Mouse (Mus musculus) MEL (cell line): ENCODE results near the gene Evpl. TPM values are rescaled to one million over a fixed set of nuclear protein-coding genes. Genes with fewer than 3 reads are reported as not detected.

Experiments used
- DNase-seq: peaks from one replicate; pipeline ENCODE4 v3.0.0; 2011; ENCODE audit warnings: low read depth, low spot score
- H3K27ac ChIP-seq: 2 replicates; pipeline ENCODE4 v1.5.1; 2012; ENCODE audit warnings: low read depth, mild to moderate bottlenecking, control low read depth, low read length, moderate library complexity; ENCODE audit not compliant: control insufficient read depth
- H3K27me3 ChIP-seq, 2 experiments: fragments of 150-350 bp in 1 of 2; sonication (generic) in 1 of 2; 2 replicates each; pipeline ENCODE4 v1.6.1; 2012; ENCODE audit warnings: low read length in 2 of 2, mild to moderate bottlenecking in 2 of 2, improper control_type of control experiment in 1 of 2, moderate library complexity in 1 of 2; ENCODE audit not compliant: insufficient read depth in 2 of 2, control insufficient read depth in 1 of 2
- H3K36me3 ChIP-seq, 2 experiments: 2 replicates each; pipeline ENCODE4 v1.6.1; 2012 to 2014; ENCODE audit warnings: low read length in 2 of 2, improper control_type of control experiment in 1 of 2, inconsistent platforms in 1 of 2, mild to moderate bottlenecking in 1 of 2; ENCODE audit not compliant: insufficient read depth in 2 of 2, control insufficient read depth in 1 of 2
- H3K4me1 ChIP-seq, 2 experiments: fragments of 150-350 bp in 1 of 2; sonication (generic) in 1 of 2; 2 replicates each; pipeline ENCODE4 v1.6.1; 2012; ENCODE audit warnings: low read length in 2 of 2, improper control_type of control experiment in 1 of 2, mild to moderate bottlenecking in 1 of 2; ENCODE audit not compliant: insufficient read depth in 2 of 2, control insufficient read depth in 1 of 2
- H3K4me3 ChIP-seq, 2 experiments: fragments of 150-350 bp in 1 of 2; sonication (generic) in 1 of 2; 2 replicates each; pipeline ENCODE4 v1.5.1; 2012; ENCODE audit warnings: low read depth in 2 of 2, low read length in 2 of 2, mild to moderate bottlenecking in 2 of 2, moderate library complexity in 2 of 2, control low read depth in 1 of 2, improper control_type of control experiment in 1 of 2; ENCODE audit not compliant: control insufficient read depth in 1 of 2, insufficient read depth in 1 of 2
- H3K79me2 ChIP-seq: 2 replicates; pipeline ENCODE4 v1.6.1; 2012; ENCODE audit warnings: mild to moderate bottlenecking, low read length, moderate library complexity; ENCODE audit not compliant: control insufficient read depth, poor library complexity, insufficient read depth
- H3K9ac ChIP-seq: 2 replicates; pipeline ENCODE4 v1.6.1; 2012; ENCODE audit warnings: low read depth, mild to moderate bottlenecking, control low read depth, low read length, moderate library complexity; ENCODE audit not compliant: control insufficient read depth, poor library complexity, severe bottlenecking
- H3K9me3 ChIP-seq: fragments of 150-350 bp; sonication (generic); replicated peaks from 2 replicates; pipeline ENCODE4 v1.6.1; 2012; ENCODE audit warnings: mild to moderate bottlenecking, low read length, improper control_type of control experiment, moderate library complexity; ENCODE audit not compliant: insufficient read depth
- CHD1 ChIP-seq: IDR thresholded peaks from 2 replicates; pipeline ENCODE4 v1.6.1; 2012; ENCODE audit warnings: low read depth, mild to moderate bottlenecking, inconsistent platforms, low read length, improper control_type of control experiment
- CHD2 ChIP-seq: IDR thresholded peaks from 2 replicates; pipeline ENCODE4 v1.6.1; 2011; ENCODE audit warnings: low read length, improper control_type of control experiment
- E2F4 ChIP-seq: IDR thresholded peaks from 2 replicates; pipeline ENCODE4 v1.6.1; 2011; ENCODE audit warnings: low read depth, low read length, improper control_type of control experiment, borderline replicate concordance
- ELF1 ChIP-seq: IDR thresholded peaks from 2 replicates; pipeline ENCODE4 v1.6.1; 2014; ENCODE audit warnings: low read depth, mild to moderate bottlenecking, inconsistent platforms, low read length, improper control_type of control experiment, moderate library complexity
- EP300 ChIP-seq, 2 experiments: IDR thresholded peaks; 2 replicates each; pipeline ENCODE4 v1.6.1; 2011; ENCODE audit warnings: improper control_type of control experiment in 2 of 2, low read length in 2 of 2, low read depth in 1 of 2, mild to moderate bottlenecking in 1 of 2
- ETS1 ChIP-seq: IDR thresholded peaks from 2 replicates; pipeline ENCODE4 v1.6.1; 2012; ENCODE audit warnings: low read depth, mild to moderate bottlenecking, inconsistent platforms, low read length, improper control_type of control experiment, moderate library complexity
- GABPA ChIP-seq: IDR thresholded peaks from 2 replicates; pipeline ENCODE4 v1.6.1; 2012; ENCODE audit warnings: low read depth, mild to moderate bottlenecking, inconsistent platforms, low read length, improper control_type of control experiment, moderate library complexity
- GATA1 ChIP-seq: IDR thresholded peaks from 2 replicates; pipeline ENCODE4 v1.6.1; 2011; ENCODE audit warnings: low read depth, low read length, improper control_type of control experiment
- HCFC1 ChIP-seq: IDR thresholded peaks from 2 replicates; pipeline ENCODE4 v1.6.1; 2012; ENCODE audit warnings: low read depth, mild to moderate bottlenecking, inconsistent platforms, low read length, improper control_type of control experiment, moderate library complexity
- JUND ChIP-seq: IDR thresholded peaks from 2 replicates; pipeline ENCODE4 v1.6.1; 2011; ENCODE audit warnings: low read depth, mild to moderate bottlenecking, improper control_type of control experiment, low read length
- MAFK ChIP-seq: IDR thresholded peaks from 2 replicates; pipeline ENCODE4 v1.6.1; 2011; ENCODE audit warnings: low read depth, mild to moderate bottlenecking, low read length, improper control_type of control experiment, borderline replicate concordance
- MAZ ChIP-seq: IDR thresholded peaks from 2 replicates; pipeline ENCODE4 v1.6.1; 2012; ENCODE audit warnings: low read depth, mild to moderate bottlenecking, inconsistent platforms, low read length, improper control_type of control experiment
- MXI1 ChIP-seq: IDR thresholded peaks from 2 replicates; pipeline ENCODE4 v1.6.1; 2011; ENCODE audit warnings: mild to moderate bottlenecking, low read depth, low read length, improper control_type of control experiment
- MYC ChIP-seq: IDR thresholded peaks from 2 replicates; pipeline ENCODE4 v1.6.1; 2011; ENCODE audit warnings: low read depth, mild to moderate bottlenecking, low read length, improper control_type of control experiment, moderate library complexity
- NELFE ChIP-seq: IDR thresholded peaks from 2 replicates; pipeline ENCODE4 v1.6.1; 2011; ENCODE audit warnings: low read depth, low read length, improper control_type of control experiment
- NRF1 ChIP-seq: IDR thresholded peaks from 2 replicates; pipeline ENCODE4 v1.6.1; 2014; ENCODE audit warnings: low read depth, mild to moderate bottlenecking, inconsistent platforms, low read length, improper control_type of control experiment, moderate library complexity; ENCODE audit not compliant: poor library complexity, insufficient read depth, severe bottlenecking
- POLR2AphosphoS5 ChIP-seq: IDR thresholded peaks from 2 replicates; pipeline ENCODE4 v1.6.1; 2012; ENCODE audit warnings: low read depth, borderline replicate concordance, mild to moderate bottlenecking, inconsistent platforms, low read length, moderate library complexity, mixed read lengths
- SIN3A ChIP-seq: IDR thresholded peaks from 2 replicates; pipeline ENCODE4 v1.6.1; 2012; ENCODE audit warnings: low read length, improper control_type of control experiment, inconsistent platforms
- SMC3 ChIP-seq: IDR thresholded peaks from 2 replicates; pipeline ENCODE4 v1.6.1; 2011; ENCODE audit warnings: low read depth, low read length, improper control_type of control experiment
- TAL1 ChIP-seq: IDR thresholded peaks from 2 replicates; pipeline ENCODE4 v1.6.1; 2012; ENCODE audit warnings: mild to moderate bottlenecking, inconsistent platforms, low read length, moderate library complexity, mixed read lengths
- TBP ChIP-seq: IDR thresholded peaks from 2 replicates; pipeline ENCODE4 v1.8.0; 2011; ENCODE audit warnings: low read depth, low read length, improper control_type of control experiment
- TCF12 ChIP-seq: IDR thresholded peaks from 2 replicates; pipeline ENCODE4 v1.6.1; 2014; ENCODE audit warnings: low read depth, mild to moderate bottlenecking, inconsistent platforms, low read length, improper control_type of control experiment, moderate library complexity
- UBTF ChIP-seq: IDR thresholded peaks from 2 replicates; pipeline ENCODE4 v1.6.1; 2012; ENCODE audit warnings: low read depth, mild to moderate bottlenecking, inconsistent platforms, low read length, improper control_type of control experiment, moderate library complexity, borderline replicate concordance; ENCODE audit not compliant: insufficient read depth
- USF1 ChIP-seq: IDR thresholded peaks from 2 replicates; pipeline ENCODE4 v1.6.1; 2014; ENCODE audit warnings: low read depth, mild to moderate bottlenecking, inconsistent platforms, low read length, improper control_type of control experiment, moderate library complexity
- USF2 ChIP-seq, 2 experiments: IDR thresholded peaks; 2 replicates each; pipeline ENCODE4 v1.6.1; 2011 to 2012; ENCODE audit warnings: improper control_type of control experiment in 2 of 2, low read length in 2 of 2, borderline replicate concordance in 1 of 2, inconsistent platforms in 1 of 2, low read depth in 1 of 2, mild to moderate bottlenecking in 1 of 2; ENCODE audit not compliant: insufficient read depth in 1 of 2
- ZC3H11A ChIP-seq: IDR thresholded peaks from 2 replicates; pipeline ENCODE4 v1.6.1; 2012; ENCODE audit warnings: low read depth, mild to moderate bottlenecking, inconsistent platforms, low read length, improper control_type of control experiment
- ZKSCAN1 ChIP-seq: IDR thresholded peaks from 2 replicates; pipeline ENCODE4 v1.6.1; 2012; ENCODE audit warnings: low read depth, mild to moderate bottlenecking, inconsistent platforms, low read length, improper control_type of control experiment, moderate library complexity
- ZMIZ1 ChIP-seq: IDR thresholded peaks from 2 replicates; pipeline ENCODE4 v1.6.1; 2012; ENCODE audit warnings: low read depth, mild to moderate bottlenecking, inconsistent platforms, low read length, improper control_type of control experiment, moderate library complexity
- polyA plus RNA-seq, 2 experiments: library from polyadenylated mRNA; stranded (reverse) in 1 of 2; unstranded in 1 of 2; fragments of >175 nt in 1 of 2; fragments of >200 nt in 1 of 2; gene quantifications; 2 replicates each; pipeline versions ENCODE4 v1.2.1 to v1.2.4; 2012; ENCODE audit warnings: low replicate concordance in 2 of 2, low read depth in 1 of 2; ENCODE audit not compliant: insufficient read length in 2 of 2, insufficient read depth in 1 of 2, missing spikeins in 1 of 2
- total RNA-seq: library from RNA; depleted of rRNA; stranded (reverse); fragments of 300-350 nt; gene quantifications from 2 replicates; pipeline ENCODE4 v1.2.3, GENCODE M21; 2012

Evpl gene
- total and polyA plus RNA-seq, 3 experiments, result 0.39 to 0.78 TPM; not detected in 1

DNA sequence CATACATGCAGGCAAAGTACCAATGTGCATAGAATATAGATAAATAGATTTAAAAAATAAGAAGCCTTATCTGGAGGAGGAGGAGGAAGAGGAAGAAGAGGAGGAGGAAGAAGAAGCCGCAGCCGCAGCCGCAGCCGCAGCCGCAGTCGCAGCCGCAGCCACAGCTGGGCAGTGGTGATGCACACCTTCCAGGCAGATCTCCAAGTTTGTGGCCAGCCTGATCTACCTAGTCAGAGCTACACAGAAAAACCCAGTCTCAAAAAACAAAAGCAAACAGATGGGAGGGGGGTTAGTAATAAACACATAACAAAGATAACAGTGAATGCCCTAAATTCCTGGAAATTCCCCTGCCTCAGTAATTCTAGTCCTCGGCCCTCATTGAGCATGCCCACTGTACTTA lies 43.3 kb downstream of the Evpl start (continued):
- TF ChIP-seq NRF1 (0 out of 2 replicates have a peak, but pooled peaks have one; percentile 8), SIN3A (peak; percentile 66; the same call in 1 of the 2 replicates), HCFC1 (0 out of 2 replicates have a peak, but pooled peaks have one; percentile 11), GATA1 (peak; percentile 72), ETS1 (peak; percentile 91), MAFK (peak; percentile 89; the same call in 1 of the 2 replicates), NELFE (no peak), GABPA (no peak), TAL1 (peak; percentile 75), TBP (no peak), SMC3 (peak; percentile 16; the same call in 1 of the 2 replicates), EP300 (IDR thresholded peaks at IDR 0.05; ENCODE audit: low read depth in 1 of 2, low read length in 2 of 2) (peak; percentile 81 to 89), USF2 (IDR thresholded peaks at IDR 0.05; ENCODE audit: borderline replicate concordance in 1 of 2, insufficient read depth in 1 of 2, low read depth in 1 of 2, low read length in 2 of 2) (no peak), POLR2AphosphoS5 (no peak), E2F4 (no peak), UBTF (no peak), TCF12 (peak; percentile 88), CHD2 (no peak), ZC3H11A (no peak), MAZ (no peak; the same call in 1 of the 2 replicates), MXI1 (0 out of 2 replicates have a peak, but pooled peaks have one; percentile 23)

DNA sequence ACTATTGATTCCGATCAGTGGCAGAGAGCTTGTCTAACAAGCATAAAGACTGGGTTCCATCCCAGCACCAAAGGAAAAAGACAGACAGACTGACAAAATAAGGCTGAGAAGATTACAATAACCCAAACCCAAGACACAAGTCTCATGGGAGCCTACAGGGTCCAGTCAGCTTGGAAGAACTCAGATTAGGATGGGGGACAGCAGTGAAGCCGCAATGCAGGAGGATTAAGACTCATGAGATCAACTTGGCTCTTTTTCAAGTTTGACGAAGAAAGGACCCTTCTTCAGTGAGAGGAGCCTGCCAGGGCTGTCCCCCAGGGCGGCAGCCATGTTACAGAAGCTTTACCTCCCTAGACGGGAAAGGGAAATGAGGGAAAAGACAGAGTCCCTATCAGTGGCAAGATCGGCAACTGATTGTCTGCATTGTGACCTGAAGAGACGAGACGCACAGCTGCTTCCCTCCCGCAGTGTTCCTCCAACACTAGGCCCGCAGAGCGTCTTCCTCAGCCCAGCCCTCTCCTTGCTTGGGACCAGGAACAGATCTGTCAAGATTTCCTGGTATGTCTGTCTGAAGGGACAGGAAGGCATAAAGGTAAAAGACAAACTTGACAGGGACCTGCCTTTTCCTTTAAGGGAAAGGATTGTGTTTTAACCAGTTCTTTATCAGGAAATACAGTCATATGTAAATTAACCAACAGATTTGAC lies 50.5 kb downstream of the Evpl start:
- H3K79me2 ChIP-seq, result no peaks in the 10 kb centered on the region
- no peak overlapping the region for H3K9ac ChIP-seq
- peaks cover 0 to 5% of the 10 kb centered on the region in 2 experiments; a peak in 2 of 4 replicates for H3K36me3 ChIP-seq
- H3K4me1 ChIP-seq, result no peaks in the 10 kb centered on the region
- no peak overlapping the region for H3K4me3 ChIP-seq
- no peak overlapping the region for H3K27ac ChIP-seq
- no peaks in the 10 kb centered on the region for H3K9me3 ChIP-seq
- no peaks in the 10 kb centered on the region for H3K27me3 ChIP-seq
- DNase-seq, result no peak
- TF ChIP-seq TBP (no peak), ZKSCAN1 (no peak), TCF12 (no peak), CHD2 (no peak), E2F4 (no peak), JUND (no peak), CHD1 (no peak), GATA1 (no peak), MAZ (no peak), MYC (no peak), ELF1 (no peak), ZC3H11A (no peak), USF1 (no peak), TAL1 (no peak), USF2 (IDR thresholded peaks at IDR 0.05; ENCODE audit: borderline replicate concordance in 1 of 2, insufficient read depth in 1 of 2, low read depth in 1 of 2, low read length in 2 of 2) (no peak), ZMIZ1 (no peak)
